Mouse (Mus musculus): Measurements from ENCODE around the gene Prkcb.

The Prkcb gene

DNA sequence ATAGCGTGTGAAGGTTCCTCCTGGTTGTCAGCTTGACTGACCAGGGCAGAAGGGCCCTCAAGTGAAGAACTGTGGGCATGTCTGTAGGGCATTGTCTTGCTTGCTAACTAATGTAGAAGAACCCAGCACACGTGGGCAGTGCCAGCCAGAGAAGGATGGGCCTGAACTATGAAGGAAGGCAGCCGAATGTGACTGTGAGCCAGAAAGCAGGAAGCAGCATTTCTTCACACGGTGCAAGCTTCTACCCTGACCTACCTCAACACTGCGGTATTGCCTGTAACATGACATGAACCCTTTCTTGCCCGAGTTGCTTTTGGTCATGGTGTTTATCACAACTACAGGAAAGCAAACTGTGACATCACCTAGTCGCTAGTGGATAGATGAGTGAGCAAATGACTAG is 113.5 kb downstream of the Prkcb start:
- no peak for DNase-seq (ENCODE audit: low spot score in 2 of 2)

DNA sequence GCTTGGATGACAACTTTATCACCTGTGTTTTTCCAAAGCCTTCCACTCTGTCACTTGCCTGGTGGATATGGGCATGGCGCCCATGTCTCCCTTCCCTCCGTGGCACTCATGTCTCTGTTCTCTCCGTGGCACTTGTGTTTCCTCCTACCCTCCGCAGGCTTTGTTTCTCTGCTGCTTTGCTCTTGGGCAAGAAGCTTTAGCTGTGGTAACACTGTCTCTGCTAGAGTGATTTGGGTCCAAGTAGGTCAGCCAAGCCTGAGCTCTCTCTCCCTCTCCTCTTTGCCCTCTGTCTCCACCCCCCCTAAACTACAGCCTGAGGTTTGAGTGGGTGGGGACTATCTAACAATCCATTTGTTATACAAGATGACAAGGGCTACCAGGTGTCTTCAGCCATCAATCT is 114.8 kb downstream of the Prkcb start:
- DNase-seq (ENCODE audit: low spot score in 2 of 2): no peak

DNA sequence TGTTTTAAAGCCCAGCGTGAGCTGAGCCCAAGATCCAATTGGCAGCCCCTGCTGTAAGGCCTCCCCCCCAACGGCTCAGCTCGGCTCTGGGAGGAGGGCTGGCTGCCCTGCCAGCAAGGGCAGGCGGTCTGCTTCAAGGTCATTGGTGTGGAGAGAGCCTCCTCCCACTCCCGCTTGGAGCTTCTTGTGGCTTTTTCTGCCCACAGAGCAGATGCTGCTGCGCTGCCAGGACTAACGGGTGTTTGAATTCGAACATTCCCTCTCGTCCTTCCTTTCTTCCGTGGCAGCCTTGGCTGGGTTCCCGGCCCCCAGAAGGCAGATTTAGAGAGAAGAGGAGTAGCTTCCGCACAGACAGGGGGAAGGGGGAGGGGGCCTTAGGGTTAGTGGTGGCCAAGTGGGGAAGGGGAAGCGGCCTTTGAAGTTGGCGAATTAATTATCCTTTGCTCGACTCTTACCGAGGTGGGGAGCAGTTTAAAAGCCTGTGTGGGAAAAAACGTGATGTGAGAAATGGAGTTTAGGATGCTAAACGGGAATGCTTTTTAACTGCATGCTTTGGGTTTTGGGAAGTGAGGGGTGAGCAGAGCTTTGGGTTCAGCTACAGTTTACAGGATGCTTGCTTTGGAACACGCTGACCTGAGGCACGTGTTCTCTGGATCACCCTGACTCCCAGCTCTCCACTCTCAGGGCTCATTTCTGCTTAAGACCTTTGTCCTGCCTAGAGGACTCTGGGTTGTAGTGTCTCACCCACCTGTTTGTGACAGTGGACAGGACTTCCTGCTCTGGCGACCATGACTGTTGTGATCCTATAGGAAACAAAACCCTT is 116.2 kb downstream of the Prkcb start:
- peak; percentile 62 to 82 for DNase-seq (ENCODE audit: low spot score in 2 of 2)

DNA sequence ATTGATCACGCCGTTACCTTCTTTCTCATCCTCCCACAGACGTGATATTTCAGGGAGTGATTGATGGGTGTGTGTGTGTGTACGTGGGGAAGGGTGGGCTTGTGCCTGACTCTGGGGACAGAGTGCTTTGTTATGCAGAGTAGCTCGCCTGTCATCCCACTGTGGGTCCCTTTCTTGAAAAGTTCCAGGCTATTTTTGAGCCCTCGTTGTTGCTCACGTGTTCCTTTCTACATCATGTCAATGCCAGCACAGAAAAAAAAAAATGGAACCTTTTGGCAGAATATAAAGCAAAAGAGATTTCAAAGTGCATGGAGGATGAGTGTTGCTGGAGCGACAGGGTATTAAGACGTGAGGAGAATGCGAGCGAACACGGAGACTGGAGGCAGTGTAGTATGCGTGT is 118.1 kb downstream of the Prkcb start:
- no peak for DNase-seq (ENCODE audit: low spot score in 2 of 2)

DNA sequence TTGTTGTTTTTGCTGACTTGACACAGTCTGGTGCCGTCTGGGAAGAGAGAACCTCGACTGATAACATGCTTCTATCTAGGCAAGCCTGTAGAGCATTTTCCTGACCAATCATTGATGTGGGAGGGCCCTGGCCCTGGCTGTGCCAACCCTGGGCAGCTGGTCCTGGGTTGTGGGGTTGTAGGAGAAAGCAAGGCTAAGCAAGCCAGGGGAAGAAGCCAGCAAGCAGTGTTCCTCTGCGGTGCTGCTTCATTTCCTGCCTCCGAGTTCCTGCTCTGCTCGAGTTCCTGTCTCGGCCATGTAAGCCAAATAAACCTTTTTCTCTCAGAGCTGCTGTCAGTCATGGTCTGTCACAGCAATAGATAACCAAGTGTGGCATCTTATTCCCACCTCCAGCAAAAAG is 121.4 kb downstream of the Prkcb start:
- no peak for DNase-seq (ENCODE audit: low spot score in 2 of 2)

DNA sequence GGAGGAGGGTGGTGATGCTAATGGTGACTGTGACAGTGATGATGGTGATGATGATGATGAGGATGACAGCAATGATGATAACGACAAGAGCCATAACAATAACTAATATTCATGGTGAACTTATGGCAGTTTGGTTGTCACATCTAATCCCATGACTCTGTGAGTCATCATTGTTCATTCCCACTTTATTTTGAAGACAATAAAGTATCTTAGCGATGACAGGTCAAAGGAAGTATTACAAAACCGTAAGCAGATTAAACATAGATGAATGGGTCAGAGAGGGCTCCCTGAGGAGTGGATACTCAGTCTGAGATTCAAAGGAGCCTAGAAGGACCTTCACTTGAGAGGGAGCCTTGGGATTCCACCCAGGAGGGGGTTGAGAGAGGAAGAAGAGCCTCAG is 122.3 kb downstream of the Prkcb start:
- no peak for DNase-seq (ENCODE audit: low spot score in 2 of 2)

DNA sequence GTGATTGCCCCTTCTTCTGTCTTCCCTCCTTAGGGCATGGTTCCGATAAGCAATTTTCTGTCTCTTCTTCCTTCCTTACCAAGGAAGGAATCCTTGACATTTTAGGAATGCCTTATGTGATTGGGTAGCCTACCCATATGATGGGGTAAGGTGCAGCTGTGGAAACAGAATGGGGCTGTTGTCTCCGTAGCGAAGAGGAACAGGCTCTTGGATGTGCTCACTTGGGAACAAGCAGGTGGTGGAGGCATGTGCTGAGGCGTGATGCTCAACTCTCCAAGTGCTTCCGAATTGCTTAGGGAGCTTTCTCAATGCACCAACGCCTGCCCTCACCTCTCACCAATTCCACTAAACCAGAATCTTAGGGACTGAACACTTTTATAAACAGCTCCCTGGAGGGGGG is 124.7 kb downstream of the Prkcb start:
- no peak for DNase-seq (ENCODE audit: low spot score in 2 of 2)

DNA sequence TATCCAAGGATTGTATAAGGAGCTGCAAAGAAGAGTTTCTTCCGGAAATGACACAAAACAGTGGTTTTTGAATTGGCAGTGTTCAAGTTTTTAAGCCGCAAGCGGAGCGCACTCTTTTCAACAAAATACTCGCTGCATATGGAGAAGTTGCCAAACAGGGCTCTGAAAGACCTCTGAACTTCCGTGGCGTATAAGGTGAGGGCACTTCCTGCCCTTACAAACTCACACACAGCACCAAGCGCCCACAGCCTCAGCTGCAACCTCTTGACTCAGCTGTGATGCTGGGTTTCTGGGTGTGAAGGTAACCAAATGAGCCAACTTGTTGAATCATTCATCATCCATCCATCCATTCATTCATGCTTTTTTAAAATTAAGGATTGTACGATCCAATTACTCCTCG is 125.6 kb downstream of the Prkcb start:
- DNase-seq (ENCODE audit: low spot score in 2 of 2): no peak

DNA sequence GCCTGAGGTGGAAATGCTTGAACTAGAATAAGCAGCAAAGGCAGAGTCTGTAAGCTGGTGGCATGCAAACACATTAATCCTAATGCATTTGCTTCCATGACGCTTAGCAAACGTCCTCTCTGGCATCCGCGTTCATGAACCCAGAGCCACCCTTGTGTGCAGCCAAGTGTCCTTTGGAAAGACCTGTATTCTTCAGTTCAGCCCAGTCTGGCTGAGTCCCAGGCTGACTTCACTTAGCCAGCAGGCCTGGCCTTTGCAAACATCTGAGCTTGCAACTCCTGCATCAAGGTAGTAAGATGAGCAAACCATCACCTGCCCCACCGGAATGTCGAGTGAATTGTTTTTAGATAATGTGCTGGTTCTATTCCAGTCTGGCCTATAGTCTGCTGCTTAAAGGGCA is 126.1 kb downstream of the Prkcb start:
- no peak for DNase-seq (ENCODE audit: low spot score in 2 of 2)

DNA sequence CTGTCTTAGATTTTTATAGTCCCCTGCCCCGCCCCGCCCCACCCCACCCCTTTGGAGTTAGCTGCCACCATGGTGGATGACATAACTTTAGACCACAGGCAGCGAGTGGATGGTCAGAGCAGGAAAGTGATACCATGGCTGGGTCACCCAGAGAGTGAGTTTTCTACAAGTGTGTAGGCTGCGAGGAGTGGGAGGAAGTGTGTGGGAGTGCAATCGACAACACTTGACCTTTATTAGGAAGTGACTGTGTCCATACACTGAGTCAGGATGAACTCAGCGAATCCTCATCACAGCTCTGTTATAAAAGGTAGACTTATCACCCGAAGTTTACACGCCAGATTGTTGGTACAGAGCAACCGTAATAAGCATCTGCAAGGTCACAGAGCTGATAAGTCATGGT is 126.8 kb downstream of the Prkcb start:
- no peak for DNase-seq (ENCODE audit: low spot score in 2 of 2)

DNA sequence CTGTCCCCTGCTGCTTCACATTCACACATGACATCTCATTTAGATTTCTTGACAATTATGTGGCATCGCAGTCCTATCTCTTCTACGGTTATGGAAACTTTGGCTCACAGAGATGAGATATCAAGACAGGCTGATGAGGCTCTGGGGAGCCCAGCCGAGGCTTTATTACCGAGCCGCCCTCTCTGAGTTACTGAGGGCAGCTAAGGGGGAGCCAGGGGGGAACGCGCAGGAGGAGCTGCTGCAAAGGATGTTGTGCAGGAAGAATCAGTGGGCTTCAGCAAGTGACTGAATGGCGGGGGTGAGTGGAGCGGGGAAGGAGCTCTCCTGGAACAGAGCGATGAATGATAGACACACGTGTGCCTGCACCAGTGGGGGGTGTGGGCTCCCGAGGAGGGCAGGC is 127.4 kb downstream of the Prkcb start:
- no peak for DNase-seq (ENCODE audit: low spot score in 2 of 2)

DNA sequence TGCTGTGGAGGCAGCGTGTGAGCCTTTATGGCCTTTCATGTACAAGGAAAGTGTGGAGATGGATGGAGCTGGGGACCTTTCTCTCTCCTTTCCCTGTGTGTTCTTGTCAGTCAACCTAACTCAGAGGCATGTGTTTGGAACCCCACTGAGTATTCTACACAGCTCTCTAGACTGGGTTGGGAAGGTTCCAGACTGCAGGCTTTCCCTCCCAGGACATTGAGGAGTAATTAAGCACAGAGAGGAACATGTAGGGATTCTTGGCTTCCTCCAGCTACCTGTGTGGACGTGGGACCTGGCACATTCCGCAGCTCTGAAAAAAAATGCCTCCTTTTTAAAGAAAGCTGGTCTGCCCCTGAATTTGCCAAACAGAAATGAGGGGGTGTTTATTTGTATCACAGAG is 130.0 kb downstream of the Prkcb start:
- DNase-seq (ENCODE audit: low spot score in 2 of 2): no peak

DNA sequence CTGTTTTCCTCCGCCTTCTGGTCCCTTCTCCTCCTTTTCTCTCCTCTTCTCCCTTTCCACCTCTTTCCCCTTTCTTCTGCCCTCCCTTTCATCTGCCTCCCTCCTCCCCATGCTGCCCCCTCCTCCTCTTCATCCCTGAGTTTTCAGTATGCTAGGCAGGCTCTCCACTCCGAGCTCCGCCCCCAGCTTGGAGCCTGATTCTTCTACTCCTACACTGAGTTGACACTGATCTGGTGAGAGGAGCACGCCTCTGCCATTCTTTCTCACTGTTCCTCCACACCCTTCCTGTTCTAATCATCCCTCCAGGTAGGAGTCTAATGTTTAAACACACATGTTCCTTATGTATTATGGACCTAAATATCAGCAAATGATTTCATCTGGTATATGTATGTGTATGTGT is 135.3 kb downstream of the Prkcb start:
- DNase-seq (ENCODE audit: low spot score in 2 of 2): no peak

DNA sequence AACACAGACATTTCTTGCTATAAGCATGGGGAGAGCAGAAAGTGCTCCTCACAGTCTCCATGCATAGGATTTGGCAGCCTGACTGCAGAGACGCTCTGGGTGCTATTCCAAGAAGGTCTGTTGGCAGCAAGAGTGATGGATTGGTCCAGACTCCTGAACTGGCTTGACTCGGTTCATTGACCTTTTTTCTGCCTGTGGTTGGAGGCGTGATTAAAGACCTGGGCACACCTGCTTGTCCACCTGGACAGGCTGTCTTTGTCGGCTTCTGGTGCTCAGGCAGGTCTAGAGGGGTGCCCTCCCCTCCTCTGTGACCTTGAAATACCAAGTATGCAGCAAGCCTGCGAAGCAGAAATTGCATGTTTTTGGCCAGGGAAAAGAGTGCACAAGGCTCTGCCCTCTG is 140.6 kb downstream of the Prkcb start:
- DNase-seq (ENCODE audit: low spot score in 2 of 2): no peak

DNA sequence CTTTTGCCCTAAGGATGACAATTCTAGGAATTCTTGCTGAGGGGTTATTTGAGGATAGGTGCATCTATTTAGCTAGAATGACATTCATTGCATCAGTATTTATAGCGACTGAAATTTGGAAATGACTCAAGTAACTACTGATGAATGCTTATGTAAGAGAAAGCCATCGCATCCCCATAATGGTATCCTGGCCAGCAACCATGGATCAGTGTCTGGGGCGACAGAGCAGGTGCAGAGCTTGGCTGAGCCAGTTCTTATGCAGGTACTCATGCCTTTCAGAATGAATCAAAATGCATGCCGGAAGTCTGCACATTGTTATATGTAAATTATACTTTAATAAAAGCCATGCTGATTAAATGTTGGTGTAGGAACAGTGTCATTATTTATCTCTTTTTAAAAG is 143.8 kb downstream of the Prkcb start:
- no peak for DNase-seq (ENCODE audit: low spot score in 2 of 2)

DNA sequence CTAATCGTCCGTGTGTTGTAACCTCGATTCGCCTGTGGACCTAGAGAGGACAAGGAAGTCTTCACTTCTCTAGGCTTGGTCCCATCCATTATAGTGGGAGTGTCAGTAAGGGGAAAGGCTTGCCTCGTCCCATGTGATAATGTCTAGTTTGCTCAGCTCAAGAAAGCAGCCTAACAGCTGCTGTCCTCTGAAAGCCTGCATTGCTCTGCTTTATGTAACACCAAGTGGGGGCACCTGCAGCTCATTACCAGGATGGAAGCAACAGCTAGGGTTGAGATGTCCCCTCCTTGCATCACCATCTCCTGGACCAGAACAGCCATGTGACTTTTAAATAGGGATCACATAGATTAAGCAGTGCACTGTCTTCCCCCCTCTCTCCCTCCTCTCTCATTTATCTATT is 144.8 kb downstream of the Prkcb start:
- no peak for DNase-seq (ENCODE audit: low spot score in 2 of 2)

DNA sequence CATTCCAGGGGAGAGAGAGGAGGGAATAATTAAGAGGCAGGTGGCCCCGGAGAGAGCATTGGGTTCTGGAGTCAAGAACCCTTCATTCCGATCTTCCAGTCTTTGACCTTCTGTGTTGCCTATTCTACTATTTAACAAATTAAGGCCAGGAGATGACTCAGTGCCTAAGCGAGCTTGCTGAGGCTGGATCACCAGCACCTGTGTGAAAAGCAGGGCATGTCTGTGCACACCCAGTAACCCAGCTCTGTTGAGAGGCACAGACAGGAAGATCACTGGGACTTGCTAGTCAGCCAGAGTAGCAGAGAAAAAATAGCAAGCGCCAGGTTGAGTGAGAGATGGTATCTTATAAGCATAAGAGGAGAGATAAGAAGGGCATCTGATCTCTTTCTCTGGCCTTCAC is 146.4 kb downstream of the Prkcb start:
- no peak for DNase-seq (ENCODE audit: low spot score in 2 of 2)

DNA sequence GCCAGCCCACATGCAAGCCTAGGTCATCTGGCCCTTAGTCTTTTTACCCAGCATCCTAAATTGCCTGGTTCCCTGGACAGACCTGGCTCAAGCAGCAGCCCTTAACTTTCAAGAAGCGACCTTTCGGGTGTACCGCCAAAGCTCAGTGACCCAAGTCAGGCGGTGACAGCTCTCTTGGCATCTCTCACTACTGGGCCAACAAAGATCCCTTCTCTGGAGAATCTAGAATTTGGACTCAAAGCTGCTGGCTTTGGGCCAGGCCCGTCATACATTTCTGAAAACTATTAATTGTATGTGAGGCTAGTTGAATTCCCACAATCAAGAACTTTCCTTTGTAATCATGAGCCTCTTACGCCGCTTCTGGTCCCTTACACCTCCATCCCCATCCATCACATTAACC is 147.0 kb downstream of the Prkcb start:
- no peak for DNase-seq (ENCODE audit: low spot score in 2 of 2)

DNA sequence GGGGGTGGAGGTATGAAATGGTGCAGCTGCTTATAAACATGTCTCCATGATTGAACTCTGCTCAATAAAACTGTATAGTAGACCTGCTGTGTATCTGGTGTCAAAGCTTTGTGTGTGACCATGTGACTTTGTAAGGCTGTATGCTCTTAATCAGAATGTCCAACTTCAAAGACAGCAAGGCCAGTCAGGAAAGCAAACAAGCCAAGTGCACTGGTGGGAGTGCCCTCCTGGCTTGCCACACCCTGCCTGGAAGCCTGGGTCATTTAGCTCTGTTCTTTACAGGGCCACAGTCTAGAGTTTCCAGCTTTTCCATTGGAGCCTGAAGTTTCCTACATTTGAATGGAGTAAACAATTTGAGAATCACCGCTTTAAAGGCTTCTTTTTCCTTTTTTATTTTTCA is 148.8 kb downstream of the Prkcb start:
- DNase-seq (ENCODE audit: low spot score in 2 of 2): no peak

DNA sequence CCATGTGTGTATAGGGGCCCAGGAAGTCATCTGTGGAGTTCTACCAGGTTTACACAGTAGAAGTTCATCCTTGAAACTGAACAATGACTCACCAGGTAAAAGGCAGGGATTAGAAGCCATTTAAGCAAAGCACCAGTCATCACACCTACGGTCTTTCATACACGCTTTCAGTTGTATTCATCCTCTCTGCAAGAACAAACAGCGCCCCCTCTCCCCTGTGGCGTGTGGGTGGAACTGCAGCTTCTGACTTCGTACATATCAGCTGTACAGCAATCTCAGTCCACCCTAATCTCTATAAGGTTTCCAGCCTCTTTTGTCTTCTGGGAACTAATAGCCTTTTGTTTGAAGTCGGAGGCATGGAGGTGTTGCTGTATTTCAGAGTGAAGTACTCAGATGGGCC is 156.5 kb downstream of the Prkcb start:
- DNase-seq (ENCODE audit: low spot score in 2 of 2): no peak

DNA sequence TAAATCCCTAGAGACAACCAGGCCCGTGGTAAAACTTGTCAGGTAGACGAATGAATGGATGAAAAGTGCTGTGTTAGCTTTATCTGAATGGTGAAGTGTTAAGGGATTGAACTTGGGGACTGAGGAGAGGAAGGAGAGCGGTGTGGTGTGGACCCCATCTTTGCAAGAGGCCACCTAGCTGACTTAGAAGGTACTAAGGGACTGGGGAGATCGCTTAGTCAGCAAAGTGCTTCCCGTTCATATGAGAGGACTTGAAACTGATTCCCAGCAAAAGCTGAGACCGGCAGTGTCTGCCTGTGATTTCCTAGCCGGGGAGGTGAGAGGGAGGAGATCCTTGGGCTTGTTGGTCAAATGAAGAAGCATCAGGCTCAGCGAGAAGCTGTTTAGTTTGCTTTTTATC is 164.1 kb downstream of the Prkcb start:
- DNase-seq (ENCODE audit: low spot score in 2 of 2): no peak

DNA sequence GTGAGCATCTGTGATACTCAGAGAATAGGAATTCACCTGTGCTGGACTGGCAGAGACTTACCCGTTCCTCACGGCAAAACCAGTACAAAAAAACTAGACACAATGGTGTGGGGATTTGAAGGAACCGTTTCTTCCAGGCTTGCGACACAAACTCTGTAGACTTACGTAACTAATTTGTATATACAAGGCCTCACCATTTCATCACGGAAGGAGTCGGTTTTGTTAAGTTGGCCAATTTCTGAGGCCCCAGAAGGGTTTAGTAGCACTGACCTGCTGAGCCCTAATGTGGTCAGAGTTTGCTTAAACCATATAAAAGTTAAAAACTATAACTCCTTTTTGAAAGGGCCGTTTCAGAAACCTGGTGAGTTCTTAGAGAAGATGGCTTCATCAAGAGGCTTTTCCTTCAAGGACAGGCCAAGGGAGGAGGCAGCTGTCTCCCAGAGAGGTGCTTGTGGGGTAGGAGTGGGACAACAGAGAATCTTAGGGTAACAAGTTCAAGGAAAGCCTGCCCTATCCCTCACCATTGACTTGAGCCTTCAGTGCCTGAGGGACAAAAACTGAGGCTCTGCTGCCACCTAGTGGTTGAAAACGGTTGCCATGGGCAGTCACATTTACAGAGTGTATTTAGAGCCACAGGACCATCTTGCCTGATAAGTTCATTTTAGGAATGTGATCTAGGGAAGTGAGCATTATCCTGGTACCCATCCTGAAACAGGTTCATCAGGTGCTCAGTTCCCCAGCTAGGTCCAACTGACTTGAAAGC is 170.8 kb downstream of the Prkcb start:
- peak; percentile 86 for DNase-seq (ENCODE audit: low spot score in 2 of 2)

DNA sequence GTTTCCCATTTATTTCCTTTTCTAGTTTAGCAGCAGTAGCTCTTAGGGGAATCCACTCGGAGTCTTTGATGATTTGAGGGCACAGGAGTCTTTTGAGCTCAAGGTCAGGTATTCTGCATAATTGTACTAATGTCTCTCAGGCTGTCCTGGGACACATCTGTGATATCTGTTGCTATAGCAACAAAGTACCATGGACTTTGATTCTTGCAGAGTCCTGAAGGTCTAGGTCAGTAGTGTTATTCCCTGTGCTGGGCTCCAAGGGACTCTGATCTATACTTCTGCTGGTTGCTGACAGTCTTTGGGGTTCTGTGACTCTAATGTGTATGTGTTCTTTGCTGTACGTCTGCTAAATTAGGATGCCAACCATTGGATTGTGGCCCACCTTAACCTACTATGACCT is 171.5 kb downstream of the Prkcb start:
- no peak for DNase-seq (ENCODE audit: low spot score in 2 of 2)
